Mouse (Mus musculus): ENCODE results near the gene Dnajc2.

DNA sequence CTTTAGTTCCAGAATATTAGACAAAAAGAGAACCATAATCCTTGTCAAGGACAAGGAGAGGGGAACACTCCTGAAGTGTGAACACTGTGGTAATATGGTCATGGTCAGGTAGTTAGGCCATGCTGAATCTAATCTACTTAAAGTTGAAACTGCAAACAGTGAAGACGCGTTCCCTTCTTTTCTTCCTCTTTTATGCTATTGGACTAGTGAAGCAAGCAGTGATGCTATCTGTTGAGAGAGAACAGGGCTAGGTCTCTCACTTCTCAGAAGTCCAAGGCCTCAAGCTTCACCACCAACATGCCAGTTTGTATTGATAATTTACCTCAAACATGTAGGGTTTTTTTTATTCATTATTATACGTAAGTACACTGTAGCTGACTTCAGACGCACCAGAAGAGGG, 70.6 kb downstream of the Dnajc2 start:
- TF ChIP-seq GATA1 (IDR thresholded peaks at IDR 0.05; ENCODE audit: low read length) (no peak), TAL1 (IDR thresholded peaks at IDR 0.05; ENCODE audit: low read length) (no peak)
